Mouse (Mus musculus) cerebellum, adult 2 months (tissue): Measurements from ENCODE around the gene Afp.

Experiments
- CTCF ChIP-seq: fragments of 200-500 bp; IDR thresholded peaks from 2 replicates; pipeline ENCODE4 v1.5.1; 2011; ENCODE audit warnings: low read depth, mild to moderate bottlenecking, control low read depth, low read length, moderate library complexity, borderline replicate concordance; ENCODE audit not compliant: insufficient read depth
- POLR2A ChIP-seq: fragments of 200-500 bp; IDR thresholded peaks from 2 replicates; pipeline ENCODE4 v1.6.1; 2011; ENCODE audit warnings: low read length, control low read depth, borderline replicate concordance; ENCODE audit not compliant: insufficient read depth

- TF ChIP-seq CTCF (no peak), POLR2A (no peak)
These were observed 23.3 kb upstream of the Afp start for GRCm38 (mm10) chr5:90467245-90467644.
